Mouse (Mus musculus) activated CD4-positive, CD25-positive, alpha-beta regulatory T cell, adult 4 months (primary cell): ENCODE results near the gene Pmpcb. TPM values are rescaled to one million over a fixed set of nuclear protein-coding genes. Genes with fewer than 3 reads are reported as not detected.
A peak's percentile ranks its signal among the peaks of the same experiment; 100 is the strongest.

Experiments
- ATAC-seq: one replicate; pipeline ENCODE4 v1.8.0; 2017
- polyA plus RNA-seq, 2 experiments: library from polyadenylated mRNA; unstranded; fragments of 100-300 nt; shearing (Covaris generic); gene quantifications; one replicate each; pipeline ENCODE4 v1.2.1; 2017

Gene Pmpcb
- polyA plus RNA-seq, 2 experiments from 2014 or later: 69.6 to 84.4 TPM

DNA sequence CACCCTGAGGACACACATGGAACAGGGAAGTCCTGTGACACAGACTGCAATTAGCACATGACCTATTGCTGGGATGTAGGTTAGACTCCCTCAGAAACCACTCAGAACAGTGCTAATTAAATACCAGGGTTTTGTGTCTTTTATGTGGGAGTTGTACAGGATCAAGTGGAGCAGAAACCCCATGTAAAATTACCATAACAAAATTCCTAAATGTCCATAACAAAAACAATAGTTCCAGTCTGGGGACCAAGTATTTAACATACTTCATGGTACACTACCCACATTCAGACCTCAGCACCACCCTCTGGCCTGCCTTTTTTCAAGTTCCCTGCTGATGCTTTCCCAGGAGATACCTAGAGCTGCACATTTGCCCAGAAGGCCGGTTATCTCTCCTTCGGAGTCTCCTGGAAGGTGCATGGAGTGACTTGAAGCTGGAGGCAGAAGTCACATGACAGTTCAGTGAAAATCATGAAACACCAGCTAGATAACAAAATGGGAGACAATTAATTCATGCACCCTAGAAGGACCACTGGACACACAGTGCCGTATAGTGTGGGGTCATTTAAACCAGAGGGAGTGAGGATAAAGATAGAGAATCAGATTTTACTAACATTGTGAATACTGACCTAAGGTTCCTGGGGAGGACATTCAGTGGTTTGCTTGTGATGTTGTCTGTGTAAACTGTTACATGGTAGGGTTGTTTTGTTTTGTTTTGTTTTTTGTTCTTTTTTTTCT, 4.6 kb upstream of the Pmpcb start:
- ATAC-seq: no peak

DNA sequence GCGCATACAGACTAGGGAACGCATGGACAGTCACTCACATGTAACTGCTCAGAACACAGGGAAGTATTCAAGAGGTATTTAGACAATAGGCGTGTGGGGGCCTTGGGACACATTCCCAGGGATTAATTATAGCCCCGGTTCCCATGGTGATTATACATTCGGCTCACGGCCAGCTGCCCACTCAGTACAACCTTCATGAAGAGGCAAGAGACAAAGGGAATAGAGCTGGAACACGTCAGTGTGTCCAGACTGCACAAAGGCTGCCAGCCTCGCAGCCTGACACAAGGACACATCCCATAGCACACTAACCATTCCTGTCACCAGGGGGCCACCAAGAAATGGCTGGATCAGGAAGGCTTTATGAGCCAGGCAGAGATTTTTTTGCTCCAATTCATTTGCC, 4.0 kb upstream of the Pmpcb start:
- no peak for ATAC-seq

DNA sequence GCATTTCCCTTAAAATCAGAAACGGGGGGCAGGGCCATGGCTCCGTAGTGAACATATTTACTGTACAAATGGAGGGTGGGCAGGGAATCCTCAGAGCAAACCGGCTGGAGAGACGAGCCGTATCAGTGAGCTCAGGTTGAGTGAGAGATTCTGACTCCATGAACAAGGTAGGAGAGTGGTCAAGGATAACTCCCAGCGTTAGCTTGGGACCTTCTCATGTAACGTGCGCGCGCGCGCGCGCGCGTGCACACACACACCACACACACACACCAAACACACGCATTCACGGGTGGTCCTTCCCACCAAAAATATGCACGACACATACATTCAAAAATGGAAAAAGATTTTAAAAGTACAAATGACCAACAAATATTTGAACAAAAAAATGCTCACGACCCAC, 1.8 kb upstream of the Pmpcb start:
- no peak for ATAC-seq

DNA sequence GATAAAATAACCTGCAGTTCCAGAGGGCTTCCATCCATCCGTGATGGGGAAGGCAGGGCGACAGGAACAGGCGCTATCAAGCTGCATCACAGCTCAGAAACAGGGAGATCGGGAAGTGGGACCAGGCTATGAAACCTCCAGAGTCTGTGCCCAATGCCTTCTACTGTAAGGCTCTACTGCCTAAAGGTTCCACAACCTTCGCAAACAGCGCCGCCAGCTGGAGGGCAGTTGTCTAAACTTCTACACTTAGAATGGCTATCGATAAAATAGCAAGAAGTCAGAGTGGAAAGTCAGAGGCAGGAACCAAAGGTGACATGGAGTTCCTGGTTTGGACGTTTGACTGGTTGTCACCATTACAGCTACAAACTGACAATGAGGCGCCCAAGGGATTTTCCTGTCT, 1.4 kb upstream of the Pmpcb start:
- ATAC-seq: peak; percentile 51

DNA sequence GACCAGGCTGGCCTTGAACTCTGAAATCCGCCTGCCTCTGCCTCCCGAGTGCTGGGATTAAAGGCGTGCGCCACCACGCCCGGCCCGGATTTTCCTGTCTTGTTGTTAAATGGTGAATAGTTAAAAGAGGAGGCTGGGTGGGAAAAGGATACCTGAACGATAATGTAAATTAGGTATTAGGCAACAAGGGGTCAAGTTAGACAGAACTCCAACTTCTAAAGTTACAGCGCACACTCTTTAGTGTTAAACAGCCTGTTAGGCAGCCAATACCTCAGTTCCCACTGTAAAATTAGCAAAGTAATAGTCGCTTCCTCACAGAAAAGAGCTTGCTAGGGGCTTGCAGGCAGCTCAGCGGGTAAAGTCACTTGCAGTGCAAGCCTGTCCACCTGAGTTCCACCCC, 895 bp upstream of the Pmpcb start:
- ATAC-seq: no peak

DNA sequence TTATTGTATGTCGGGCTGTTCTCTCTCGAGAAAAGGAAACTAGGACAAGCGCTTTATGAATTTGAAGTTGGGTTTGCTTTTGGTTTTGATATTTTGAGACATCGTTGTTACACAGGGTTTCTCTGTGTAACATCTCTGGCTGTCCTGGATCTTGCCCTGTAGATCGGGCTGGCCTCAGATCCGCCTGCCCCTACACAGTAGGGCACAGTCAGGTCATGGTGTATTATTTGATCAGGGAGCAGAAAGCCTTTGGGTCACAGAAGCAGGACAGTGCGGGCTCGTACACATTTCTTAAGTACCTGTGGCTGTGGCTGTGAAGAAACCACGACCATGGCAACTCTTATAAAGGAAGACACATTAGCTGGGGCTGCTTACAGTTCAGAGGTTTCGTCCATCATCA, 679 bp downstream of the Pmpcb start:
- no peak for ATAC-seq

DNA sequence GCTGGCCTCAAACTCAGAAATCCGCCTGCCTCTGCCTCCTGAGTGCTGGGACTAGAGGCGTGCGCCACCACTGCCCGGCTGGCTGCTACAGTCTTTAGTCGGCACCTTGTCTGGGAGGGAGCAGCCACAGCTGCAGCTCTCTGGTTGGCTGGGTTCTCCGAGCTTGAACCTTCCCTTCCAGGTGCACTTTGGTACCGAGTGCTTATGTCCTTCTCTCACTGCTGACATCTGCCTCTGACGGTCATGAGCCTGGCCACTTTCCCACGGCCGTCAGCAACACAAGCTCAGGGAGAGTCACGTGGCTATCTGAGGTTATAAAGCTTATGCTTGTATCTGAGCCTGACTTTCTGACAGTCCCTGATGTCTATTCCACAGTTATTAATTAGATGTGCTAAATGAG, 2.2 kb downstream of the Pmpcb start:
- no peak for ATAC-seq

DNA sequence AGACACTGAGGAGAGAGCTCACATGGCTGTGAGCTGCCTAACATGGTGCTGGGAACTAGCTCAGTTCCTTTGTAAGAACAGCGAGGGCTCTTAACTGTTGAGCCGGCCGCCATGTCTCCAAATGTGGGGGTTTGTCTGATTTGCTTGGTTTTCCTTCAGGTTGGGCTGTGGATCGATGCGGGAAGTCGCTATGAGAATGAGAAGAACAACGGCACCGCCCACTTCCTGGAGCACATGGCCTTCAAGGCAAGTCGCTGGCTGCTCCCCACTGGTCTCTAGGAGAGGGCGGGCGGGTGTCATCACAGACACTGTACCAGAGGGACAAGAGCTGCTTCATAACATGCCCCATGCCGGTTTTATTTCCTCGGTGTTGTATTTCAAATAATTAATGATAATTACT, 2.9 kb downstream of the Pmpcb start:
- ATAC-seq: no peak

DNA sequence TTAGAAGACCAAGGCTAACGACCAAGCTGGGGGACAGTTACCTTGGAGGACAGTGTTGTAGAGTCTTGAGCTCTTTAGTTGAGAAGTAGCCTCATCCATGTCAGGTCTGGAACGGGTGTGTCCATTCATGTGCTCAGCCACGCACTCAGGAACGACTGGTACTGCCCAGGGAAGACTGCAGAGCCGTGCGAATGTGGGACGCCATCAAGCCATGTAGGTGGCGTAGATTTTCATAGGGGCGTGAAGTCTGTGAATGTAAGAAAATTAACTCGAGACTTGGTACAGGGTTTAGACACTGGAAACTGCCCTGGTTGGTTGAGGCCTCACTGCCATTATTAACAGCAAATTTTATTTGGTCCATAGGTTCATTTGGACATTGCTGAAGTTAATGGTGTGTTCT, 6.7 kb downstream of the Pmpcb start:
- no peak for ATAC-seq

DNA sequence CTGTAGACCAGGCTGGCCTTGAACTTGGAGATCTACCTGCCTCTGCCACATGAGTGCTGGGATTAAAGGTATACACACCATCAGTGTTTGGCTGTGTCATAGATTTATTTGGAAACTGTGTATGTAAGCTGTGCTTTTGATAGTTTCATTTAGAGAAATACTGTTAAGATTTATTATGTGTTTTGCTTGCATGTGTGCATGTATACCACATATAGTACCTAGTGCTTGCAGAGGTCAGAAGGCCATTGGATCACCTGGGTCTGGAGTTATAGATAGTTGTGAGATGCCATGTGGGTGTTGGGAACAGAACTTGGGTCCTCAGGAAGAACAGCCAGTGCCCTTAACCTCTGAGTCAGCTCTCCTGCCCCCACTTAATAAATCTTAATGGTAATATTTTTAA, 7.7 kb downstream of the Pmpcb start:
- no peak for ATAC-seq

DNA sequence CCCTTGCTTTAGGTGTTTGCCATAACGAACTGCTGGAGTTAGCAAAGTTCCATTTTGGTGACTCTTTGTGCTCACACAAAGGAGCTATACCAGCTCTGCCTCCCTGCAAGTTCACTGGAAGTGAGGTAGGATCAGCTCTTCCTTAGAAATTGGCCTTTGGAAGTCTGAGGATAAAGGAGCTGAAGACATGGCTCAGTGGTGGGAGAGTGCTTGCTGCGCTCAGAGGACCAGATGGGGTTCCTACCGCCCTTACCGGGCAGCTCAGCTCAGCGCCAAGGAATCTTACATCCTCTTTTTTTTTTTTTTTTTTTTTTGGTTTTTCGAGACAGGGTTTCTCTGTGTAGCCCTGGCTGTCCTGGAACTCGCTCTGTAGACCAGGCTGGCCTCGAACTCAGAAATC, 9.0 kb downstream of the Pmpcb start:
- ATAC-seq: no peak

DNA sequence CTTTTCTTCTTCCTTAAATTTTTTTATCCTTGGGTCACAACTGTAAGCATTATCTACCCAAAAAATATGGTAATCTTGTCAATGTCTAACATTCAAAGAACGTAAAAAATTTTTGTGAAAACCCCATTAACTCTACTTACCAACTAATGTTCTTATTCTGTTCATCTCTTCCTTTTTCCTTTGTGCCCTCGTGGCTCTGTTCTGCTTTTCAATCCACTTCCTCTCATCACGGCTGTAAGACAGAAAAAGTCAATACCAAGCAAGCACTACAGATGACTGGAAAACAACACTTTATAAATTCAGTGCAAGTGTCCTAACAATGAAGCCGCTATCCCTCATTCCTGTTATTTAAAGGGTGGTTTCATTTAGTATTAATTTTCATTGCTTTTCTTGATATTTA, 31.6 kb downstream of the Pmpcb start:
- ATAC-seq: no peak

DNA sequence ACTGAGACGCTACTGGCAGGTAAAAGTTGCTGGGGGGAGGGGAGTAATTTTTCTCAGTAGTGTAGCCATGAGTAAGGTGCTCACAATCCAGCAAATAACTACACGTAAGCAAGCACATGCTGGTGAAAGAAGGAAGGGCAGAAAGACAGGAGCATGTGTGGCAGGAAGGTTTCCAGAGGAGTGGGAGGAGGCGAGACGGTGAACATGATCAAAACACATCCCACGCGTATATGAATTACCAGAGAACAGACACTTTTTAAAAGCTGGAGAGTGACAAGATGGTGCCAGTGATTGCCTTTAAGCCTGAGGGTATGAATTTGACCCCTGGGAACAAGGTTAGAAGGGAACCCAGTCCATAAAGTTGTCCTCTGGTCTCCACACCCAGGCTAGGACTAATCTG, 32.9 kb downstream of the Pmpcb start:
- ATAC-seq: no peak

DNA sequence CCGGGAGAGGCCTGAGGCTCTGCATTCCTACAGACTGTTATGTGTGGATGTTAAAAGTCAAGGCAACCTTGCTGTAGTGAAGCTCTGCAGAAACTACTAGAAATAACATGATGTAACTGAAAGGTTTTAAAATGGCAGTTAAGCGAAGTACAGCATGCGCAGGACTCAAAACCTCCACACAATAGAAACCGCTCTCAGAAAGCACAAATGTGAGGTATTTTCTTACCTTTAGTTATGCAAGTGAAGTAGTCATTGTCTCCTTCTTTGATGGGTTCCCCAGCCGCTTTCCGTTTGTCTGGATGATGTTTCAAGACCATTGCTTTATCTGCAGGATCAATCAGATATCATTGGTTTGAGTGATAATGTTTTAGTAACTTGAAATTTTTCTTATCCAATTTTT, 39.5 kb downstream of the Pmpcb start:
- no peak for ATAC-seq

DNA sequence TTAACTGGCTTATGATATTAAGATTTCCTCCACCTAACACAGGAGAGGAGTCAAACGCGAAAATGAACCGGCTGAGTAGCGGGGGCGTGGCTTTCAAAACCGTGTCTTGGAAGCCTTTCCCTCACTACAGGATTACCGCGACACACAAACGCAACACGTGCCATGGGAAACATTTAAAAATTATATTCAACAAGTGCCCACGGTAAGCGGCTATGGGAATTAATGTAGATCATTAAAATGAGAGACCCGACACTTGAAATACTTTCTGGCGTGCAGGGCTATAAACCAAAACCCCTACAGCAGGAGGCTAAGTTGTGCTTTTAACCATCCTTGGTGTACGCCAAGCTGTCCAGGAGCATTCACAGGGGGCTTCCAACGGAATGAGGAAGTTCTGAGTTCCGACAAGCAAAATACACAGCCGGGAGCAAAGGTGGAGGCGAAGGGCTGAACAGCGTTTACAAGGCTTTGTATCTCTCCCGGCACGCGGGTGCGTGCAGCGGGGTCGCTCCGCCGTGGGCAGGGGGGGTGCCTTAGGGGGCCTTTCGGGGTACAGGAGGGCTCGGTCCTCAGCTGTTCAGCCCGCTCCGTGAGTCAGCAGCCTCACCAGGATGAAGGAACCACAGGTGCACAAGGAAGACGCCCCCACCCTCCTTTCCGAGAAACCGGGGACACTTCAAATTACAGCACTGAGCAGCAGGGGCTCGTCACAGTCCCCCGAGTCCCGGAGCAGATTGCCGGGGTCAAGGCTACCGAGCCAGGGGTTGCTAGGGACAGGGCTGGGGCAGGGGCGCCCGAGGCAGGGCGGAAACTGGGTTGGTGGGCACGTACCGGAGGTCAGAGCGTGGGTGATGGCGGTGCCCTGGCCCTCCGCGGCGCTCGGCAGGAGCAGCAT, 47.5 kb downstream of the Pmpcb start:
- peak; percentile 25 for ATAC-seq

DNA sequence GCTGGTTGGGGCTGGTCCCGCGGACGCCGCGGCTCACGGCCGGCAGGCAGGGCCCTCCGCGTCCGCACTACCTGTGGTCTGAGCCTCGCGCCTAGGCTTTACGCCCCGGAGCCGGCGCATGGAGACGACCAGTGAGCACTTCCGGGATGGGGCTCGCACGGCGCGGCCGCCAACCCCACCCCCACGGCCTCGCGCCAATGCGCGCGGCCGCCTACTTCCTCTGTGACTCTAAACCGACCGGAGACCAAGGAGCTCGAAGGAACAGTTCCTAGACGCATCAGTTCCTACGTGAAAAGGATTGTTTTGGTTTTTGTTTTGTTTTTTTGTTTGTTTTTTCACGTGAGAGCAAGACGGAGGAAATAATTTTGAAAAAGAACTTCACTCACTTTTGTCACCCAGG, 48.1 kb downstream of the Pmpcb start, which contains the start of the genes Dnajc2 and Psmc2:
Gene Dnajc2 (minus strand): TSS at position 199 of the 400 bp plus-strand sequence.
Gene Psmc2 (plus strand): TSS at position 231 of the 400 bp plus-strand sequence.
- peak; percentile 83 for ATAC-seq

DNA sequence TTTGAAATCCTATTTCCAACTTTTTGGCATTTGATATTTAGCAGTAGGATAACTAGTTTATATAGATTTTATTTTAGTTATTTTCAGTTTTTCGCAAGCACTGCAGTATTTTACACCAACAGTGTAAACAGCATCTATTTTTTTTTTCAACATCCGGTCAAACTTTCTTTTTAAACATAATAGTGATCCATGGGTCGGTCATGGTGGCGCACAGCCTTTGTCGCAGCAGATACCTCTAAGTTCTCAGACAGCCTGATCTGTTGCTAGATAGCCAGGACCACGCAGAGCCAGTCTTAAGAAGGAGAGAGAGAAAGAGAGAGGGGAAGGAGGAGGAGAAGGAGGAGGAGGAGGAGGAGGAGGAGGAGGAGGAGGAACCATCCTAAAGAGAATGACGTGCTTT, 48.8 kb downstream of the Pmpcb start:
- no peak for ATAC-seq

DNA sequence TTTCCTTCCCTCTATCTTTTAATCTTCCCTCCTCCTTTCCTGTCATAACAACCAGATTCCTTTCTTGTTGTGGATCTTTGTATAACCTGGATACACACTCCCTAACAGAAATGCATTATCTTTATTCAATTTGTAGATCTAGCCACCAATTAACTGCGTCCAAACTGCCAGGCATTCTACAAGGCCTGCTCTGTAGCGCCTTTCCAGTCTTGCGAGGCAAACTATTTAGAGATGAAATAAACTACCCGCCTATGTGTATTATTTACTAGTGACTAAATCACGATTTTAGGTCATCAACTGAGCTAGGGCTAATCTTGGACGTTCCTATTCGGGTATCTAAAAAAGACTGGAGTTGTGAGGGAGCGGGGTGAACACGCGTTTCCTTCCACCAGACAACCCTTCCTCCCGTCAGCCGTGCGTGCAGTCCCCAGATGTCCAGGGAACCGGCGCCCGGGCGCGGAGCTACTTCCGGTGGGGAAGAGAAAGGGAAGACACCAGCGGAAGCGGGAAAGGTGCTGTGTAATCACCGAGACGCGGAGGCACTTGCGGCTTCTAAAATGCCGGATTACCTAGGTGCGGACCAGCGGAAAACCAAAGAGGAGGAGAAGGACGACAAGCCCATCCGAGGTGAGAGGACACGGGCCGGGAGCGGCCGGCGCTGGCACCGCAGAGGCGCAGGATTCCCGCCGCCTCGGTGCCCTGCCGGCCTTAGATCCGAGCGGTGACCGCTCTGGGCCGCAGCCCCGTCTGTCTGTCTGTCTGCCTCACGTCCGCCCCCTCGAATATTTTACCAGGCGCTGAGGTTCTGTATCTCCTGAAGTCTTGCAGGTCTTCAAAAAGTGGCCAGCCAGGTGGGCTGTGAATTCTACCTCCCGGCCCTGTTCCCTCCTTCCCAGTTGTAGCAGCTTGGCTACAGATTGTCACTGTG, 49.6 kb downstream of the Pmpcb start:
- ATAC-seq: peak; percentile 75

DNA sequence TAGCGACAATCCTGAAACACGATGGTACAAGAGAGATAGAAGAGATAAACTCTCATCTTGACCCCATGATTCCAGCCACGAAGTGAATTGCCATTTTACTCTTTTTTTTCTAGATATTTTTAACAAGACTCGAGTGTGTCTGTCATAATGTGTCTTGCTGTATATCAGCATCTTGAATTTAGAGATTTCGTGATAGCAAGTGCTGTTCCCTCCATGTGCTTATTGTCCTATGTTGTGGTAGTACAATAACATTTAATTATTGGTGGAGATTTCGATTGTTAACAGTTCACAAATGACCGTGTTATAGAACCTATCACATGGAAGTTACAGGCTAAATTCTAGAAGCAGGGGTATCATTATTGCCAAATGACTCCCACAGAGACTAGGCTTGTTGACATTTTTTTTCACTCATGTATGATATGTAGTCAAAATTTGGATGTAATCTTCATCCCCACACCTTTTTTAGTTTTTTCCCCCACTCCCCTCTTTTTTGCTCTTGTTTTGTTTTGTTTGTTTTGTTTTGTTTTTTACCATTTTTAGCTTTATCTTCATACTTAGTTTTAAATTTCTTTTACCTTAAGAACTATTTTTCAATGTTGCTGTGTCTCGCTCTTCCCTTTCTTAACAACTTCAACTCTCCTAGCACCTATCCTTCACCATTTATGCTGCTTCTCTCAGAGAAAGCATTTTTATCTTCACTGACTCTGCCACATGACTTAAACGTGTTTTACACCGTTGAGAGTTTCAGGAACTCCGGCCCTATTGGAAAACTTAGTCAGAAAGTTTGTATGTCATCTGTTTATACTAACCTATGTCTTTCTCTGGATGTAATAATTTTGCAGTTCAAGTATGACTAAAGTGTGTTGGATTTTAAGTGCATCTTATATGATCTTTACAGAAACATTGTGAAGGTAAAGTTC, 50.5 kb downstream of the Pmpcb start:
- no peak for ATAC-seq

DNA sequence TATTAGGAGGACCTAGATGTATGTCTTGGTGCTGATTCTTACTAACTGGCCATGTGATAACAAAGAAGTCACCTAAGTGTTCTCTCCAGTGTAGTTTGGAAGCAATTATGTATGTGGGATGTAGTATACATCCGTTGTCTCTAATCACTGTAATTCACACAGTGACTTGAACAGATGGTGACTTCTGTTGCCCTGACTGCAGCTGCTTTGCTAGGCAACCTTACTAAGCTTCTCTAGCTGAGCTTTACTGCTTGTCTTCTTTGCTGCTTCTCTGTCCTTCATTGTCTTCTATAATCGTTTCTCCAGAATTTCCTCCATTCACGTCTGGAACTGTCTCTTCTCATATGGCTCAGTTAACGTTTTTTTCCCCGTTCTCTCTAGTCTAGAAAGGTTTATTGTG, 52.1 kb downstream of the Pmpcb start:
- no peak for ATAC-seq

DNA sequence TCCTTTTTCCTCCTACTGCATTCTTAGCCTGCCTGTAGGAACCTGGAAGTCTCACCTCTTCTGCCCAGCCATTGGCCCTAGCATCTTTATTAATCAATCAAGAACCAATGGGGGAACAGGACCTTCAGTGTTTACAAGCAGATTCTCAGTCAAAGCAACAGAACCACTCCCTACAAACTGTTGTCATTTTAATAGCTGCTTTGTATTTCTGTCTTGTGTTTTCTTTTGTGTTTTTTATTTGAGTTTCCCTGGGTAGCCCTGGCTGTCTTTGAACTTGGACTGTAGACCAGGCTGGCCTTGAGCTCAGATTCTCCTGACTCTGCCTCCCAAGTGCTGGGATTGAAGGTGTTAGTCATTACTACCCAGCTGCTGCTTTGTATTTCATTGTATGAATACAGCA, 55.2 kb downstream of the Pmpcb start:
- no peak for ATAC-seq

DNA sequence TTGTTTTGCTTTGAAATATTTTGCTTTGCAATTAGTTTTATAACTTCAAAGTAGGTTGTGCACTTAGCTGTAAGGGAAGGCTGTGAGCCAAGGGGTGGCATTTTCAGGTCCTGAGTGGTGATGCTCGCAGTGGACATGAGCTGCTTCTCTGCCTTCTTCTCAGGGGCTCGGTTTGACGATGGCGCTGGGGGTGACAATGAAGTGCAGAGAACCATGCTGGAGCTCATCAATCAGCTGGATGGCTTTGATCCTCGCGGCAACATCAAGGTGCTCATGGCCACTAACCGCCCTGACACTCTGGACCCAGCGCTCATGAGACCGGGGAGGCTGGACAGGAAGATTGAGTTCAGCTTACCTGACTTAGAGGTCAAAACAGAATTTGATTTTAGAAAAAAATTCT, 66.0 kb downstream of the Pmpcb start:
- ATAC-seq: no peak
